Mouse (Mus musculus) liver, postnatal 0 days (tissue): ENCODE results near the gene Prtn3.

Source experiments
- CTCF ChIP-seq: sonication (generic); IDR thresholded peaks from 2 replicates; pipeline ENCODE4 v1.5.1; 2016; ENCODE audit warnings: antibody characterized with exemption, low read depth
- EP300 ChIP-seq: IDR thresholded peaks from 2 replicates; pipeline ENCODE4 v1.6.1; 2016; ENCODE audit warnings: antibody characterized with exemption, low read depth, mild to moderate bottlenecking

DNA sequence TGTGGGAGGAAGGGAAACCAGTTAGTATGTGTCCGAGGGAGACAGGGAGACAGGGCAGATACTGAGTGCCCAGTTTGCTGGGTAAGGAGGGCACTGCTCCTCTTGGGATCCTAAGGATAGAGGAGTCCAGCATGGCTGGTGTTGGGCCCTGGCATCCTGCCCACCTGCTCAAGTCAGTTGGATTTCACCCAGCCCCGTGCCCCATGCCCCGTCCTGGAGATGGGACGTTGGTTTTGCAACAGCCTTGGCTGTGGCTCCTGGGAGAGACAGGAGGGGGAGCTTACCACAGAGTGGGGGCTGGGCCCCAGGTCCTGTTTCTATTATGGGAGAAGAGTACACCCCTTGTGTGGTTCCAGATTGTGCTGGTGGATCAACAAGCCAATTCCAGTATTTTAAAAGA is 10.2 kb downstream of the Prtn3 start:
- TF ChIP-seq CTCF = no peak
- no peak for TF ChIP-seq EP300
